Mouse (Mus musculus): ENCODE results near the gene 4933428G20Rik.
A peak's percentile ranks its signal among the peaks of the same experiment; 100 is the strongest.

4933428G20Rik gene

GRCm38 (mm10) chr11:97532950-97533582 lies 32.9 kb upstream of the 4933428G20Rik start:
- DNase-seq (ENCODE audit: low read depth) = no peak

DNA sequence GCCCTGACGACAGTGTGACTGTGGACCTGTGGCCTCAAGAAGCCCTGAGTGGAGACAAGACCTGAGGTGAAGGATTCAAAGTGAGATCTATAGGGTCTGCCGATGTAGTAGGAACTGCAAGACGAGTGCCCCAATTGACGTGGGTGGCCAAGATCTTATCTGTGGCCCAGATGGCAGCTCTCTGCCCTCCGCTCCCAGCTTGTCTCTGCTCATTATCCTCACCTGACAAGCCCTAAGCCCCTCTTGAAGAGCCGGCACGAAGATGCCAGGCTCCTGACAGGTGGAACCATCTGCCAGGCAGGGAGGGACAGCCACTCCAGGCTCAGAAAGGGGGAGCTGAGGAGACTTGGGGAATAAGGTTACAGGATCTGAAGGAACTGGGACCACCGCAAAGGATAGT lies 32.2 kb upstream of the 4933428G20Rik start:
- no peak for DNase-seq (ENCODE audit: low read depth)

DNA sequence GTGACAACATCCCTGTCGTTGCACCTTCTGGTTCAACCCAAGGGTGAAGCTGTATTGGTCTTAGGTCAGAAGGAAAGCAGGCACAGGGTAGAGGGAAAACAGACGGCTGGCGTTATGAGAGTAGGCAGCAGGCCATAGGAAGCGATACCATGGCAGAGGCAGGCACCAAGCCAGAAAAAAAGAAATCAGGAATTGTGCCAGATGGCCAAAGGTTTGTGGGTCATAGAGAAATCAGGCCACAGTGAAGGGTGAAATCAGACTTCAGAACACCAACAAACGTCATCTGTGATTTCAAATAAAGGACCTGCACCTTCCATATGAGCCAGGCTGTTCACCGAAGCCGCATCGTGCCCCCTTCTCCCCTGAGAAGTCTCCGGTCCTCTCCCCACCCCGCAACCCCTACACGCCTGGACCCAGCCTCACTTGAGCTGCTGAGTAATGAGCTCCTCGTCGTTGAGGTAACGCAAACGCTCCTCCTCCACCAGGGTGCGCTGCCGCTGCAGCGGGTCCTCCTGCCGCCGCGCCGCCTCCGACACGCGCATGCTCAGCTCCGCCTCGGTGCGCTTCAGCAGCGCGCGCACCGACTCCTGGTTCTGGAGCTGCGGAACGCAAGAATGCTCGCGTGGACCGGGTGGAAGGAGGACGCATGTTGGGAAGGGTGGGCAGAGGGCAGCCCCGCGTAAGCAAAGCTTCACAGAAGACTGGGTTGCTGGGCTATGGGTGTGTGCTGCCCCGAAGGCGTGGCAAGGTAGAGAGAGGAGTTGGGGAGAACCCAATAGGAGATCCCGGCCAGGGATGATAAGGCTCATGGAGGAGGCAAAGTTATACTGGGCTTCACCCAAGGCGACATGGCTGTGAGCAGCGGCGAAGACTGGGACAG lies 31.5 kb upstream of the 4933428G20Rik start:
- peak; percentile 82 for DNase-seq (ENCODE audit: low read depth)

GRCm38 (mm10) chr11:97530961-97531360 lies 30.8 kb upstream of the 4933428G20Rik start:
- no peak for DNase-seq (ENCODE audit: low read depth)

DNA sequence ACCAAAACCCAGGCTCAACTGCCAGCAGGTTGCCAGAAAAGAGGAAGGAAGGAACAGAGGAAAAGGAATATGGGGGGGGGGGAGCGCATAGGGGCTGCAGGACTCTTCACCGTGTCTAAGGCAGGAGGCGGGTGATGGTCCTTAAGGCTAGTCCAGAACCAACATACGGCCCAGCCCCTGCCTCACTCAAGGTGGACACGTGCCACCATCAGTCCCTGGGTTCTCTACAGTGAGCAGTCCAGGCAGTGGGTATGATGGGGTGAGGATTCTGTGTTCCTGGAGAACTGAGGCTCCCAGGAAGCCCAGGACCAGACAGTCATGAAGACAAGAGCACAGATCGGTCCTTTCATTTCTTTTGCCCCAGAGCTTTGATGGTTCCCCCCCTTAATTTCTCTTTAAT lies 29.9 kb upstream of the 4933428G20Rik start:
- no peak for DNase-seq (ENCODE audit: low read depth)

DNA sequence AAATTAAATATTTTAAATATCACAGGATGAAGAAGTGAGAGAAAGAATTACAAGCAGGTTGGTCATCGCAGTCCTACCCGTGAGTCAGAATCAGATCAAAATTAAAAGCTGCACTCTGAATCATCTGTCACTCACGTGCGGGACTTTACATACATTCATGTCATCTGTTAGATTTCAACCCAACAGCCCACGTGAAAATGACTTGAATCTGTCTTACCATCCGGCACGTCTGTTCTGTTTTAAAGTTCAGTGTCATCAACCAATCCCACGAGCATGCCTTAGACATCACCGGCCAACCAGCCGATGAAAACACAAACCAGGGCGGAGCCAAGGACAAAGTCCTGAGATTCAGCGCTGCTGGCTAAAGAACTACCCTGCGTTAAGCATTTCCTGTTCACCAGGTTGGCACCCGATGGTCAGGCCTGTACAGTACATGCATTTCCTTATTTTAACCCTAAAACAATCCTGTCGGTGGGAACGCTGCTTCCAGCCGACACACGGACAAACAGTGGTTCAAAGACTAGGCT lies 28.2 kb upstream of the 4933428G20Rik start:
- no peak for DNase-seq (ENCODE audit: low read depth)

DNA sequence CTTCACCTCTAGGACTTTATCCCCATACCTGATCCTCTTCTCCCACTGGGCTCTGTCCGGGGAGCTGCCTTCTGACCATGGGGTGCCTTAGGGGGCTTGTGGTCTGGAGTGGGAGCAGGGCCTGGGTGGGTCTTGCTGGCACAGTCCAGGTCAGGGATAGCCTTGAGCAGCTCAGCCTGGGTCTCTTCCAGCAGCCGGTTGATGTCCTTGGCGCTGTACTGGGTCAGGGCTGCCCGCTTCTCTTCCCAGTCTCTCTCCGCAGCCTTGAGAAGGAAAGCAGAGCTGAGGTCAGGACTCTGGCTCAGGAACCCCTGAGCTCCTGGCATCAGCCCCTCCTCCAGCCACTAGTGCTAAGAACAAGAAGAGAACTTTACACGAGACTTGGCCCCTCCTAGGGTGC lies 25.2 kb upstream of the 4933428G20Rik start:
- DNase-seq (ENCODE audit: low read depth) = no peak

DNA sequence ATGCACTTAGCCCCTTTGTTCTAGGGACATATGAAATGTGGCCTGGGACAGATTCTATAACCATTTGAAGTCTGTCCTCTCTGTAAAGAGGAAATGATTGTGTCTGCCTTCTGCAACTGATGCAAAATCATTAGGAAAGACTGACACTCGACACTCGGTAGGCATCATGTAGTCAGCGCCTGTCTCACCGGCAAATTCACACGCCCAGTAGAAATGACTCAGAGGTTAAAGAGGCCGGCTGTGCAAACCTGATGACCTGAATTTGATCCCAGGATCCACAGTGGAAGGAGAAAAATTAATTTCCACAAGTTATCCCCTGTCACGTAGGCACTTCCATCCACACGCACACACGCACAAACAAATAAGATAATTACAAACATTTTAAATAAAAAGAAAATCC lies 24.2 kb upstream of the 4933428G20Rik start:
- no peak for DNase-seq (ENCODE audit: low read depth)

DNA sequence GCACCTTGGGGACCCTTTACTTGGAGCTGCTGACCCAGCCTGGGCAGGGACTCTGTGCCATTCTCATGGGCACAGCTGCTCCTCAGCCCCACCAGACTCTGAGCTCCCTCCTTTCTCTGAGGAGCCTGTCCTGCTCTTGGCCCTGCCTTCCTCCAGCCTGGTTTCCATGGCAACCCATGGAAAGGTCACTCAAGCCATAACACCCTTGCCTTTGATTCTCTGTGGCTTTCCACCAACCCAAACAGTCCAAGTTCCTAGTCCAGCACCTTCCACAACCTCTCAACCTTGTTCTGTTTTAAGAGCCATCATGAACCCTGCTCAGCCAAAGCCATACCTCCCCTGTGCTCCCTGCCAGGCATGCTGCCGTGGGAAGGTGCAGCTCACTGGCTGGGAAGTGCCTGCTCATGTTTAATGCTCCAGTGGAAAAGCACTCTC lies 23.7 kb upstream of the 4933428G20Rik start:
- DNase-seq (ENCODE audit: low read depth) = no peak

DNA sequence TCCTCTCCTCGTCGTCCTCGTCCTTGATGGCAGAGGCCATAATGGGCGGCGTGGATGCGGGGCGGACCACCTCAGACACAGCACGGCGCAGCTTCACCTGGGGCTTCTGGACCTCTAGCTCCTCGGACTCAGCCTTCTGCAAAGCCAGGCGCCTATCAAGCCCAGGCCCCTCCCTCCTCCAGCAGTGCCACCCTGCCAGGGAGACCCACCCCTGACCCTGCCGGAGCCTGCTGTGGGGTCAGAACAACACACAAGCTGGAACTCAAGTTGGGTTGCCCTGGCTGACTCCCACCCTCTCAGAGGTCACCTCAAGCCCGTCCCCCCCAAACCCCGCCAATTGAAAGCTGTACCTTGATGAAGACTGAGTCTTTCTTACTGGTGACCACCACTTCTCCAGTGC lies 23.0 kb upstream of the 4933428G20Rik start:
- no peak for DNase-seq (ENCODE audit: low read depth)

GRCm38 (mm10) chr11:97521741-97522474 lies 21.8 kb upstream of the 4933428G20Rik start:
- no peak for DNase-seq (ENCODE audit: low read depth)

GRCm38 (mm10) chr11:97520541-97520940 lies 20.4 kb upstream of the 4933428G20Rik start:
- DNase-seq (ENCODE audit: low read depth) = no peak

GRCm38 (mm10) chr11:97513066-97513465 lies 12.9 kb upstream of the 4933428G20Rik start:
- no peak for DNase-seq (ENCODE audit: low read depth)

DNA sequence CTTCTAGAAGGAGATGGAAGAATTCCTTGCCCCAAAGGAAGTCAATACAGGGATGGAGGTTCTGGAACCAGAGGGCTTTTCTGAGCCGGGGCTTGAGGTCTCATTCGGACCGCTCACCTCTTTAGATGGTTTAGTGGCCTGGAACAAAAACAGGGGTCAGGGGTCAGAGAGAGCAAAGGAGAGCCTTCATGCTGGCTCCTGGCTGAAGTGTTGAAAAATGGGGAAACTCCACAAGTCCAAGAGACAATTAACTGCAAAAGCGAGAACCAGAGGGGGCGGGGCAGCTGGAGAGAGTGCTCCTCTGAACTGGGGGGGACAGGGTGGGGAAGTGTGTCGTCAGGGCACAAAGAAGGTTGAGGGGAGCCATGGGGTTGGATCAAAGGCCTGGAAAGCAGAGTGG lies 12.4 kb upstream of the 4933428G20Rik start:
- no peak for DNase-seq (ENCODE audit: low read depth)

GRCm38 (mm10) chr11:97511661-97512369 lies 11.7 kb upstream of the 4933428G20Rik start:
- DNase-seq (ENCODE audit: low read depth) = no peak

DNA sequence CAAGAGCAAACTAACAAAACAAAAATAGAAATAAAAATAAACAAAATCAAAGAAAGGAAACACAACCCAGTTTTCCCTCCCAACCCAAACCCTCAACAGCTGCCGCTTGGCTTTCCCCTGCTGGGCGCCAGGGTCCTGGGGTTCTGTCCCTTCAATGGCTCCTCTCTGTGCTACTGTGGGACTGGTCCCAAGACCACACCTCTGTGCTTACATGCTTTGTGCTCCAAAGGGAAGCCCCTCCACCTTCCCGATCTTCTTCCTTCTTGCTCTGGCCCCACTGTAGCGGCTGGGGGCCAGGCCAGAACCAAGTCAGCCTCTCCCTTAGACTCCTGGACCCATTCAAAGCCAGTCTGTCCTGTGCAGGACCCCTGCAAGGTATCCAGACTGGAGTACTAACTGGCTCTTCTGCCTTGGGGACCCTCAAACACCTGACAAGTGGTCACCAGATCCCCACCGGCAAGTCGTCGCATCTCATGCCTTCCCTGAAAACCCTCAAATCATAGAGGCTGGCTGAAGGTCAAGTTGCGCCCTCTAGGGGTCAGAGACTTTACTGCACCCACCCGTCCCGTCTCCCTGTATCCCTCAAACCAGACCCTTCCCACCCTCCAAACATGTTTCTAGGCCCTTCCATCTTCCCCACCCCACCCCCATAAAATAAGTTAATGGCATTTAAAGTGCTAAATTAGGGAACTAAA lies 11.0 kb upstream of the 4933428G20Rik start:
- no peak for DNase-seq (ENCODE audit: low read depth)

DNA sequence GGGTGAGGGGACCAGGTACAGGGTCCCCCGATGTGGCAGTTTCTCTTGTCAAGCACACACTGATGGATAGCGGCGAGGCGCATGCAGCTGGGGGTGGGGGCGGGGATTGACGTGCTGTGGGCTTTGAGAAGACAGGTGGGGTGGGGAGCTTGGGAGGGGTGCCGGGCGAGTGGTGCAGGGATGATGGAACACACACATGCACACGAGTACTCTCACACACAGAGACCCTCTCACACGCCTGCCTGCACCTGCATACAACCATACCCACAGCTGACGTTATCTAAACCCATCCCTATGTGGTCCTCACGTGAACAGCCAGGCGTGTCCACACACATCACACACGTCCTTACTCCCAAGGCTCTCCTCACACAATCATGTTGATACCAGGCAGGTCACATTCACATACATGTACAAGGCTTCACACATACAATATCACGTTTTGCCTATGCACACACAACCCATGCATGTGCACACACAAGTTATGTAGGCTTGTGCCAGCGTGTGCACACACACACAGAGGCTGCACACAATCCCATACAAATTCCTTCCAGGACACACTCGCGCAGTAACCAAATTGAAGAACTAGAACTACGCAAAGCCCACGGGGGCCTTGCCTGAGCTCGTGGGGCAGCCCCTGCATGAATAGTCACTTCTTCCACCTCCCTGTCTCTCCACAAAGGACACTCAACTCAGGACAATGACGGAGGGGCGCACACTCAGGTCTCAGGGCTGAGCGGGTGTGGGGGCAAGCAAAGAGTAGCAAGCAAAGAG lies 9.8 kb upstream of the 4933428G20Rik start:
- DNase-seq (ENCODE audit: low read depth) = no peak

GRCm38 (mm10) chr11:97509058-97509457 lies 8.9 kb upstream of the 4933428G20Rik start:
- no peak for DNase-seq (ENCODE audit: low read depth)

GRCm38 (mm10) chr11:97508198-97508597 lies 8.1 kb upstream of the 4933428G20Rik start:
- DNase-seq (ENCODE audit: low read depth) = no peak

- no peak for DNase-seq (ENCODE audit: low read depth)
Measured at GRCm38 (mm10) chr11:97506331-97506730, 6.2 kb upstream of the 4933428G20Rik start.

Measured in c-Kit-positive CD71-positive TER-119-negative erythroid progenitor cells, embryonic 14.5 days (primary cell).